Mouse (Mus musculus) limb, embryonic 14.5 days (tissue): ENCODE measurements at regions not wholly inside any gene's neighbourhood (a gene's known extent, or its start where the extent isn't known, plus 50 kb on each side); places are given as distances from the start of the nearest gene placed in this dataset.

Source experiments
- ATAC-seq: fragments of 200-750 bp; cut with Nextera tagmentation; 2 replicates; pipeline ENCODE4 v1.8.0; 2017; ENCODE audit warnings: low read depth, moderate number of reproducible peaks, moderate TSS enrichment; ENCODE audit not compliant: low FRiP score
- DNase-seq: peaks from one replicate; pipeline ENCODE4 v3.0.0-alpha.2; 2015; ENCODE audit warnings: low spot score
- H3K27ac ChIP-seq: fragments of 300-500 bp; sonication (generic); replicated peaks from 2 replicates; pipeline ENCODE4 v1.5.1; 2014; ENCODE audit warnings: low read depth, mild to moderate bottlenecking, low read length, moderate library complexity, mixed read lengths
- H3K27me3 ChIP-seq: fragments of 300-500 bp; sonication (generic); 2 replicates; pipeline ENCODE4 v1.6.1; 2014; ENCODE audit warnings: low read length, mixed read lengths; ENCODE audit not compliant: control insufficient read depth, insufficient read depth
- H3K36me3 ChIP-seq: fragments of 300-500 bp; sonication (generic); 2 replicates; pipeline ENCODE4 v1.6.1; 2014; ENCODE audit warnings: mild to moderate bottlenecking, low read length, moderate library complexity, mixed read lengths; ENCODE audit not compliant: control insufficient read depth, insufficient read depth
- H3K4me1 ChIP-seq: fragments of 300-500 bp; sonication (generic); 2 replicates; pipeline ENCODE4 v1.6.1; 2014; ENCODE audit warnings: antibody characterized with exemption, low read length, mixed read lengths; ENCODE audit not compliant: control insufficient read depth, insufficient read depth
- H3K4me2 ChIP-seq: fragments of 300-500 bp; sonication (generic); replicated peaks from 2 replicates; pipeline ENCODE4 v1.6.1; 2014; ENCODE audit warnings: low read depth, mild to moderate bottlenecking, low read length, moderate library complexity; ENCODE audit not compliant: severe bottlenecking
- H3K4me3 ChIP-seq: fragments of 300-500 bp; sonication (generic); replicated peaks from 2 replicates; pipeline ENCODE4 v1.5.1; 2014; ENCODE audit warnings: low read length
- H3K9ac ChIP-seq: fragments of 300-500 bp; sonication (generic); 2 replicates; pipeline ENCODE4 v1.6.1; 2014; ENCODE audit warnings: mild to moderate bottlenecking, low read depth, low read length, moderate library complexity; ENCODE audit not compliant: severe bottlenecking
- H3K9me3 ChIP-seq: fragments of 300-500 bp; sonication (generic); 2 replicates; pipeline ENCODE4 v1.6.1; 2016; ENCODE audit warnings: low read length; ENCODE audit not compliant: control insufficient read depth
- POLR2A ChIP-seq: fragments of 200-500 bp; IDR thresholded peaks from 2 replicates; pipeline ENCODE4 v1.8.0; 2012; ENCODE audit warnings: inconsistent platforms, mild to moderate bottlenecking, moderate library complexity, borderline replicate concordance; ENCODE audit not compliant: insufficient read depth, insufficient read length; ENCODE audit errors: extremely low read depth
- WGBS: fragments of 180-500 bp; shearing (Covaris S2); extraction: QIAGEN DNeasy Blood & Tissue Kit; methylation state at CpG from one replicate; pipeline ENCODE4 v1.1.7; 2014; 5-methylcytosine and 5-hydroxymethylcytosine counted together

GRCm38 (mm10) chr8:103948474-103948873 is 153.0 kb upstream of the Cdh5 start:
- no peak overlapping the region for H3K27ac ChIP-seq
- no peak overlapping the region for H3K4me3 ChIP-seq
- ATAC-seq: no peak

GRCm38 (mm10) chr8:103950460-103950859 is 151.0 kb upstream of the Cdh5 start:
- Histone ChIP-seq H3K4me1 (no peaks in the 10 kb centered on the region), H3K27ac (no peak overlapping the region), H3K27me3 (no peaks in the 10 kb centered on the region), H3K4me2 (no peak overlapping the region), H3K36me3 (no peaks in the 10 kb centered on the region), H3K9me3 (no peaks in the 10 kb centered on the region), H3K9ac (no peak overlapping the region), H3K4me3 (no peak overlapping the region)
- 33% methylated on average over 4 of the region's 4 CpGs for WGBS
- no peak for ATAC-seq
- DNase-seq: no peak
- TF ChIP-seq POLR2A: no peak

More at GRCm38 (mm10) chr8:103948474-103948873, 153.0 kb upstream of the Cdh5 start:
- no peaks in the 10 kb centered on the region for H3K9me3 ChIP-seq
- TF ChIP-seq POLR2A: no peak
- no peaks in the 10 kb centered on the region for H3K36me3 ChIP-seq
- H3K9ac ChIP-seq: no peak overlapping the region
- no peak overlapping the region for H3K4me2 ChIP-seq
- DNase-seq: no peak
- no peaks in the 10 kb centered on the region for H3K27me3 ChIP-seq
- H3K4me1 ChIP-seq: no peaks in the 10 kb centered on the region
- 81% methylated on average over 5 of the region's 5 CpGs for WGBS

GRCm38 (mm10) chr8:103953586-103953985 is 147.8 kb upstream of the Cdh5 start:
- Histone ChIP-seq H3K36me3 (no peaks in the 10 kb centered on the region), H3K27ac (no peak overlapping the region), H3K4me1 (no peaks in the 10 kb centered on the region), H3K9ac (no peak overlapping the region), H3K9me3 (no peaks in the 10 kb centered on the region), H3K27me3 (no peaks in the 10 kb centered on the region), H3K4me3 (no peak overlapping the region), H3K4me2 (no peak overlapping the region)
- ATAC-seq: no peak
- DNase-seq: no peak
- 93% methylated on average over 2 of the region's 2 CpGs for WGBS
- no peak for TF ChIP-seq POLR2A

- Histone ChIP-seq H3K9me3 (no peaks in the 10 kb centered on the region), H3K9ac (no peak overlapping the region), H3K36me3 (no peaks in the 10 kb centered on the region), H3K4me2 (no peak overlapping the region), H3K27me3 (no peaks in the 10 kb centered on the region), H3K27ac (no peak overlapping the region), H3K4me3 (no peak overlapping the region), H3K4me1 (no peaks in the 10 kb centered on the region)
- no peak for TF ChIP-seq POLR2A
- ATAC-seq: no peak
- WGBS: 88% methylated on average over 4 of the region's 4 CpGs
- DNase-seq: no peak
These were observed 145.7 kb upstream of the Cdh5 start for GRCm38 (mm10) chr8:103955568-103956260.

GRCm38 (mm10) chr8:103964293-103964918 is 137.0 kb upstream of the Cdh5 start:
- peaks cover 4% of the 10 kb centered on the region; the same call in 1 of the 2 replicates for H3K4me1 ChIP-seq
- ATAC-seq (peak; percentile 12; the same call in 1 of the 2 replicates), DNase-seq (peak; percentile 57)
- no peak overlapping the region for H3K27ac ChIP-seq
- no peak overlapping the region for H3K4me3 ChIP-seq
- 39% methylated on average over 7 of the region's 7 CpGs for WGBS
- no peaks in the 10 kb centered on the region for H3K36me3 ChIP-seq
- H3K4me2 ChIP-seq: no peak overlapping the region
- no peak for TF ChIP-seq POLR2A
- H3K9ac ChIP-seq: no peak overlapping the region
- H3K9me3 ChIP-seq: no peaks in the 10 kb centered on the region
- no peaks in the 10 kb centered on the region for H3K27me3 ChIP-seq

GRCm38 (mm10) chr8:103969929-103970328 is 131.5 kb upstream of the Cdh5 start:
- no peak for ATAC-seq
- WGBS: 66% methylated on average over 5 of the region's 5 CpGs
- Histone ChIP-seq H3K36me3 (no peaks in the 10 kb centered on the region), H3K9ac (no peak overlapping the region), H3K4me2 (no peak overlapping the region), H3K27ac (no peak overlapping the region), H3K4me3 (no peak overlapping the region), H3K27me3 (no peaks in the 10 kb centered on the region), H3K4me1 (no peaks in the 10 kb centered on the region), H3K9me3 (no peaks in the 10 kb centered on the region)
- no peak for DNase-seq
- TF ChIP-seq POLR2A: no peak
